Mouse (Mus musculus): Measurements from ENCODE around the gene Pcnx3. TPM values are rescaled to one million over a fixed set of nuclear protein-coding genes. Genes with fewer than 3 reads are reported as not detected.
"Not testable (repeated sequence)": the region's sequence is repeated elsewhere in the genome, so short reads cannot be mapped to it uniquely, and the experiment has no call there.

Pcnx3 gene
- polyA plus RNA-seq, 1 experiment from 2014 or later: 20.9 TPM

DNA sequence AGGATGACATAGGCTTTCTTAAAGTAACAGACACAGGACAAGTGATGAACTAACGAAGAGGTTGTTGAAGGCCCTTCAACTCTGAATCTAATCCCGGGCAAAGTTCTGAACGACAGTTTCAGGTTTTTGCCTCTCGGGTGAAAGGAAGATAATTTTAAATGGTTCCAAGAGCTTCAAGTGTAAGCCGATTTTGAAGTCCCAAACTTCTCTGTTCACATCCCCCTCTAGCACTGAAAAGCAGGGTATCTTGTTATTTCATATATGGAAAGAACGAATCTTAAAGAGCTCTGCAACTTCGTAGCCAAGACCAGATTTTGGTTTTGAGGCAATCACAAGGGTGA is 350 bp upstream of the Pcnx3 start:
- no peak for ATAC-seq
- 2% methylated on average over 7 of the region's 7 CpGs for WGBS

DNA sequence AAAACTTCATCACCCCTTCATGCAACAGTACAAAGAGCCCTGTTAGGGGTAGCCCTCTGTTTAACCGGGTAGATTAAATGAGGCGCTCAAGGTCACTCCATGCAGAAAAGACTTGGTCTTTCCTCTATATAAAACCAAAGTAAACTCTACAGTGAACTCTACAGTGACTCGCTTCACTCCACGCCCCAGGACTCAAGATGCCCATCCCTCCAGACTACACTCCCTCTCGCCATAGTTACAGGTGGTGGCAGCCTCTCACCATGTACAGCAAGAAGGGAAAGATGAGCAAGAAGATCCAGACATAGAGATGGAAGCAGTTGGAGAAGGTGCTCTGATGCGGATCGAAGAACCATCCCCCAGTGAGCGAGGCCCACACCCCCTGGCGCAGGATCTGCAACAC is 970 bp downstream of the Pcnx3 start:
- peak overlapping the region; percentile 68; the same call in 1 of the 2 replicates for H3K27ac ChIP-seq (ENCODE audit: low read depth, low read length)
- H3K4me1 ChIP-seq (ENCODE audit: control insufficient read depth, insufficient read depth, low read length): peaks cover 21% of the 10 kb centered on the region
- no peaks in the 10 kb centered on the region for H3K27me3 ChIP-seq (replicated peaks; ENCODE audit: control insufficient read depth, insufficient read depth, low read length)
- H3K4me3 ChIP-seq (ENCODE audit: low read depth, low read length): peak overlapping the region; percentile 89
- H3K9me3 ChIP-seq (replicated peaks; ENCODE audit: control insufficient read depth, low read length): no peaks in the 10 kb centered on the region
- 19% methylated on average over 9 of the region's 9 CpGs for WGBS
- ATAC-seq (no peak), DNase-seq (ENCODE audit: low spot score) (no peak)
- peak overlapping the region; percentile 87 for H3K9ac ChIP-seq (ENCODE audit: low read length)
- H3K4me2 ChIP-seq (ENCODE audit: low read length): peak overlapping the region; percentile 100
- H3K36me3 ChIP-seq (ENCODE audit: control insufficient read depth, insufficient read depth, low read length): peaks cover 61% of the 10 kb centered on the region

More for the DNA sequence above, 350 bp upstream of the Pcnx3 start:
- Histone ChIP-seq H3K9me3 (replicated peaks; ENCODE audit: control insufficient read depth, low read length) (no peaks in the 10 kb centered on the region), H3K4me1 (ENCODE audit: control insufficient read depth, insufficient read depth, low read length) (peaks cover 21% of the 10 kb centered on the region), H3K27ac (ENCODE audit: low read depth, low read length) (peak overlapping the region; percentile 61), H3K27me3 (replicated peaks; ENCODE audit: control insufficient read depth, insufficient read depth, low read length) (no peaks in the 10 kb centered on the region), H3K9ac (ENCODE audit: low read length) (peak overlapping the region; percentile 84), H3K4me3 (ENCODE audit: low read depth, low read length) (peak overlapping the region; percentile 89), H3K36me3 (ENCODE audit: control insufficient read depth, insufficient read depth, low read length) (peaks cover 60% of the 10 kb centered on the region), H3K4me2 (ENCODE audit: low read length) (peak overlapping the region; percentile 100)
- DNase-seq (ENCODE audit: low spot score): no peak

DNA sequence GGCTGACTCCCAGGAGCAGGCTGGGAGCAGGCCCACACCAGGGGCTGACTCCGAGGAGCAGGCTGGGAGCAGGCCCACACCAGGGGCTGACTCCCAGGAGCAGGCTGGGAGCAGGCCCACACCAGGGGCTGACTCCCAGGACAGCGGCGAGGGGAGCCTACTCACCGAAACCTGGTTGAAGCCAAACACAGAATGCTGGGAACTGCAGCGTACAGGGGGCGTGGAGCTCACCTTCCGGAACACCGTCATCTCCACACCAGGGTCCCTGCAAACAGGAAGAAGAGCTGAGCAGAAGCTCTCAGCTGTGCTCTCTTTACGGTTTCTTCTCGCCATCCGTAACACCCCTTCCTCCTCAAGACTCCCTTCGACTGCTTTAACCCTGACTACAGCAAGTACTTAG is 1.8 kb downstream of the Pcnx3 start:
- Histone ChIP-seq H3K9ac (ENCODE audit: low read length) (0 out of 2 replicates have a peak overlapping the region, but pooled peaks have one; percentile 14), H3K4me1 (ENCODE audit: control insufficient read depth, insufficient read depth, low read length) (peaks cover 19% of the 10 kb centered on the region), H3K36me3 (ENCODE audit: control insufficient read depth, insufficient read depth, low read length) (peaks cover 64% of the 10 kb centered on the region)
- H3K4me2 ChIP-seq (ENCODE audit: low read length); DNase-seq (ENCODE audit: low spot score); H3K27me3 ChIP-seq (replicated peaks; ENCODE audit: control insufficient read depth, insufficient read depth, low read length); H3K9me3 ChIP-seq (replicated peaks; ENCODE audit: control insufficient read depth, low read length); H3K27ac ChIP-seq (ENCODE audit: low read depth, low read length); H3K4me3 ChIP-seq (ENCODE audit: low read depth, low read length); ATAC-seq: not testable (repeated sequence)
- WGBS: 94% methylated on average over 12 of the region's 12 CpGs

DNA sequence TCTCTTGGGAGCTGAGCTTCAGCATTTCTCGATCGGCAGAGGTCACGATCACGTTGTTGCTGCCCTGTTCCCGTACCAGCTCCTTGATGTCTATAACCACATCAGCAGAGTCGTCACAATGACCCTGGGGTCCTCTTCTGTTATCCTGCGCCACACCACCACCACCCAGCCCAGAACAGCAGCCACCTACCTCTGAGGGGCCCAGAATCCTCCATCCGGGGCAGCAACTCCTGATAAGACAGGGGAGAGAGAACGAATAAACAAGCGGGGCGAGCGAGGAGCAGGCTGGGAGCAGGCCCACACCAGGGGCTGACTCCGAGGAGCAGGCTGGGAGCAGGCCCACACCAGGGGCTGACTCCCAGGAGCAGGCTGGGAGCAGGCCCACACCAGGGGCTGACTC is 2.3 kb downstream of the Pcnx3 start:
- Histone ChIP-seq H3K27me3 (replicated peaks; ENCODE audit: control insufficient read depth, insufficient read depth, low read length) (no peaks in the 10 kb centered on the region), H3K36me3 (ENCODE audit: control insufficient read depth, insufficient read depth, low read length) (peaks cover 65% of the 10 kb centered on the region), H3K9me3 (replicated peaks; ENCODE audit: control insufficient read depth, low read length) (no peaks in the 10 kb centered on the region), H3K27ac (ENCODE audit: low read depth, low read length) (no peak overlapping the region), H3K4me2 (ENCODE audit: low read length) (no peak overlapping the region), H3K4me3 (ENCODE audit: low read depth, low read length) (no peak overlapping the region), H3K9ac (ENCODE audit: low read length) (no peak overlapping the region), H3K4me1 (ENCODE audit: control insufficient read depth, insufficient read depth, low read length) (peaks cover 19% of the 10 kb centered on the region)
- DNase-seq (ENCODE audit: low spot score): no peak
- WGBS: 97% methylated on average over 13 of the region's 13 CpGs
- no peak for ATAC-seq

DNA sequence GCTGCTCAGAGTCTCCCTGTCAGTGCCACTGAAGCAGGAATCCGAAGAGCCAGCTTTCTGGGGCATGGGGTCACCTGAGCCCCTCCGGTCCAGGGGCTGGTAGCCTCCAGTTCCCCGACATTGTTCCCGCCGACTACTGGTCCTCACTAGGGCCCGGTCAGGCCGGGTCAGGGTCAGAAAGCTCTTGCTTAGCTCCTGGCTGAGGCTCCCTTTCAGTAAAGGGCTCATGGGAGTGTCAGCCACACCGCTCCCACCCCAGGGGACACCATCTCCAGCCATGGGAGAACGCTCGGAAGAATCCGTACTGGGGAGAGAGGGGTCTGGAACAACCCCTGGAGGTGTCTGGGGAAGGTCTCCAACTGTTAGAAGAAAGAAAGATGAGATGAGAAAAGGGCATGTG is 2.8 kb downstream of the Pcnx3 start:
- WGBS: 94% methylated on average over 11 of the region's 11 CpGs
- peaks cover 65% of the 10 kb centered on the region for H3K36me3 ChIP-seq (ENCODE audit: control insufficient read depth, insufficient read depth, low read length)
- DNase-seq (ENCODE audit: low spot score): no peak

DNA sequence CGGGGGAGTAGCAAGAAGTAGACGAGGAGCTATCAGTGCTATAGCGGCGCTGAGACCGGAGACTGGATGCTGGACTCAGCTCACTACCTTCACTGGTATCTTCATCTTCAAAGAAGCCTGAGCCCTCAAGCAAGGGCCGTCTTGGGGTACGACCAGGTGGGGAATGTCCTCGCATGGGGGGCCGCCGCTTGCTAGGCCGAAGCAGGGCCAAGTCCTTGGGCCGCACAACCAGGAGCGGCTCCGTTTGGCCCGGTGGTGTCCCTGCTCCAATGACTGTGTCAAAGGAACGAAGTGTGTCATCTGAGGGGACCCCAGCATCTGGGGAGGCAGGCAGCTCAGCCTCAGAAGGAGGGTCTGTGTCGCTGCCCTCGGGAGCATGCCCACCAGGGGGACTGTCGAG is 3.3 kb downstream of the Pcnx3 start:
- Histone ChIP-seq H3K4me3 (ENCODE audit: low read depth, low read length) (no peak overlapping the region), H3K4me1 (ENCODE audit: control insufficient read depth, insufficient read depth, low read length) (peaks cover 15% of the 10 kb centered on the region), H3K4me2 (ENCODE audit: low read length) (no peak overlapping the region), H3K9ac (ENCODE audit: low read length) (no peak overlapping the region), H3K27me3 (replicated peaks; ENCODE audit: control insufficient read depth, insufficient read depth, low read length) (no peaks in the 10 kb centered on the region), H3K36me3 (ENCODE audit: control insufficient read depth, insufficient read depth, low read length) (peaks cover 65% of the 10 kb centered on the region), H3K9me3 (replicated peaks; ENCODE audit: control insufficient read depth, low read length) (no peaks in the 10 kb centered on the region), H3K27ac (ENCODE audit: low read depth, low read length) (no peak overlapping the region)
- DNase-seq (ENCODE audit: low spot score) (no peak), ATAC-seq (no peak)
- WGBS: 95% methylated on average over 19 of the region's 19 CpGs

More for the DNA sequence above, 2.8 kb downstream of the Pcnx3 start:
- Histone ChIP-seq H3K27ac (ENCODE audit: low read depth, low read length) (no peak overlapping the region), H3K27me3 (replicated peaks; ENCODE audit: control insufficient read depth, insufficient read depth, low read length) (no peaks in the 10 kb centered on the region), H3K9ac (ENCODE audit: low read length) (no peak overlapping the region), H3K4me1 (ENCODE audit: control insufficient read depth, insufficient read depth, low read length) (peaks cover 16% of the 10 kb centered on the region), H3K4me3 (ENCODE audit: low read depth, low read length) (no peak overlapping the region), H3K9me3 (replicated peaks; ENCODE audit: control insufficient read depth, low read length) (no peaks in the 10 kb centered on the region), H3K4me2 (ENCODE audit: low read length) (no peak overlapping the region)
- ATAC-seq: no peak

DNA sequence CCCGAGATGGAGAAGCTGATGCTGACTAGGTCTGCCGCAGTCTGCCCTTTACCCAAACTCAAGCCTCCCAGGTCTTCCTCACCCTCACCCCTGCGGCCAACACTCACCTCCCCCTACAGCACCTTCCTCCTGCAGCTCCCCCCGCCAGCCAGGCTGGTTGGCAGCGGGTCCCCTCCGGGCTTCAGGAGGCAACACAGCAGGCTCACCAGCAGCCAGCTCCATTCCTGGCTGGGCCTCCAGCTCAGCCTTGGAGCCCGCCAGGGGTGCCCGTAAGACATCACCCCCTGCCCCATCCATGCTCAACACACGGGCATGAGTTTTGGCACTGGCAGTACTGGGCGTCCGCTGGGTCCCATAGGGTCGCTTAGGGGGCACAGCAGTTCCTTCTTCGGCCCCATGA is 3.7 kb downstream of the Pcnx3 start:
- WGBS: 94% methylated on average over 13 of the region's 13 CpGs
- no peak overlapping the region for H3K27ac ChIP-seq (ENCODE audit: low read depth, low read length)

DNA sequence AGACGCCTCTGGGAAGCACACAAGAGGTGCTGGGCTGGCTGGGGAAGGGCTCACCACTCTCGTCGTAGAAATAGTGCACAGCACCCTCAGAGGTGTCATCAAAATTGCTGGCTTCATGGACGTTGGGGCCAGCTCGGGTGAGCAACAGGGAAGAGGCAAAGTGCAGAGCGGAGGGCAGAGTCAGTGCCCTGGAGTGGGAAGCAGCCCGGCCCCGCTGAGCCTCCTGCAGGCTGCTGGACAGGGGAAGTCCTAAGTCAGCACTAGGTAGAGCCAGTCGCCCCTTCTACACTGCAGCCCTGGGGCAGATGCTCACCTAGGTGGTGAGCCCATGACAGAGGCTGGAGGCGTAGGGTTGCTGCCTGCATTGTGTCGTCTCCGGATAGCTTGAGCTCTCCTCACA is 4.5 kb downstream of the Pcnx3 start:
- no peak overlapping the region for H3K27ac ChIP-seq (ENCODE audit: low read depth, low read length)
- ATAC-seq (no peak), DNase-seq (ENCODE audit: low spot score) (no peak)
- no peaks in the 10 kb centered on the region for H3K27me3 ChIP-seq (replicated peaks; ENCODE audit: control insufficient read depth, insufficient read depth, low read length)
- no peak overlapping the region for H3K4me2 ChIP-seq (ENCODE audit: low read length)
- peaks cover 9% of the 10 kb centered on the region for H3K4me1 ChIP-seq (ENCODE audit: control insufficient read depth, insufficient read depth, low read length)
- no peak overlapping the region for H3K9ac ChIP-seq (ENCODE audit: low read length)
- no peaks in the 10 kb centered on the region for H3K9me3 ChIP-seq (replicated peaks; ENCODE audit: control insufficient read depth, low read length)
- WGBS: 91% methylated on average over 12 of the region's 12 CpGs
- no peak overlapping the region for H3K4me3 ChIP-seq (ENCODE audit: low read depth, low read length)
- peaks cover 77% of the 10 kb centered on the region for H3K36me3 ChIP-seq (ENCODE audit: control insufficient read depth, insufficient read depth, low read length)

More for the DNA sequence above, 3.7 kb downstream of the Pcnx3 start:
- H3K4me3 ChIP-seq (ENCODE audit: low read depth, low read length): no peak overlapping the region
- H3K36me3 ChIP-seq (ENCODE audit: control insufficient read depth, insufficient read depth, low read length): peaks cover 70% of the 10 kb centered on the region
- H3K9me3 ChIP-seq (replicated peaks; ENCODE audit: control insufficient read depth, low read length): no peaks in the 10 kb centered on the region
- no peak overlapping the region for H3K9ac ChIP-seq (ENCODE audit: low read length)
- H3K27me3 ChIP-seq (replicated peaks; ENCODE audit: control insufficient read depth, insufficient read depth, low read length): no peaks in the 10 kb centered on the region
- ATAC-seq (no peak), DNase-seq (ENCODE audit: low spot score) (no peak)
- H3K4me2 ChIP-seq (ENCODE audit: low read length): no peak overlapping the region
- peaks cover 10% of the 10 kb centered on the region for H3K4me1 ChIP-seq (ENCODE audit: control insufficient read depth, insufficient read depth, low read length)

DNA sequence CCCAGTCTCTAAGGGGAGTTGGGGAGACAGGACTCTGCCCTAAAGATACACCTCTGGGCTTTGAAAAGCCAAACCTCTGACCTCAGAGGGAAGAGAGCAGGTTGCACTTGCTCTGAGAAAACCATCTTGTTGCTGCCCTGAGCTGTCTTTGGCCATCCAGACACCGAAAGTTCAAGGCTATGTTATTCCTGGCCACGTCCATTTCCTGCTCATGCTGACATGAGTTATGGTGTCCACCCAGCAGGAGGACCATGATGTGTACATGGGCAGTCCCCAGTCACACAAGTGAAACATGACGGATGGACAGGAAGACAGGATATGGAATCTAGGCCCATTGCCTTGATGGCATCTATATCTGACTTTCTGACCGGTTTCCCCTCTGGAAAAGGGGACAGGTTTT is 8.3 kb downstream of the Pcnx3 start:
- no peaks in the 10 kb centered on the region for H3K27me3 ChIP-seq (replicated peaks; ENCODE audit: control insufficient read depth, insufficient read depth, low read length)
- 88% methylated on average over 4 of the region's 4 CpGs for WGBS
- H3K27ac ChIP-seq (ENCODE audit: low read depth, low read length): no peak overlapping the region
- peaks cover 95% of the 10 kb centered on the region for H3K36me3 ChIP-seq (ENCODE audit: control insufficient read depth, insufficient read depth, low read length)
- no peak overlapping the region for H3K4me3 ChIP-seq (ENCODE audit: low read depth, low read length)
- H3K4me2 ChIP-seq (ENCODE audit: low read length): no peak overlapping the region
- no peaks in the 10 kb centered on the region for H3K9me3 ChIP-seq (replicated peaks; ENCODE audit: control insufficient read depth, low read length)
- H3K4me1 ChIP-seq (ENCODE audit: control insufficient read depth, insufficient read depth, low read length): no peaks in the 10 kb centered on the region
- DNase-seq (ENCODE audit: low spot score) (no peak), ATAC-seq (no peak)
- no peak overlapping the region for H3K9ac ChIP-seq (ENCODE audit: low read length)
